Mouse (Mus musculus) liver, adult 2 months (tissue): ENCODE data around the gene Methig1.

ENCODE experiments used
- CTCF ChIP-seq: fragments of 200-500 bp; IDR thresholded peaks from 2 replicates; pipeline ENCODE4 v1.5.1; 2011; ENCODE audit warnings: low read depth, low read length, control low read depth
- POLR2A ChIP-seq: fragments of 200-500 bp; IDR thresholded peaks from 2 replicates; pipeline ENCODE4 v1.6.1; 2011; ENCODE audit warnings: low read length, control low read depth; ENCODE audit not compliant: insufficient read depth; ENCODE audit errors: extremely low read depth

DNA sequence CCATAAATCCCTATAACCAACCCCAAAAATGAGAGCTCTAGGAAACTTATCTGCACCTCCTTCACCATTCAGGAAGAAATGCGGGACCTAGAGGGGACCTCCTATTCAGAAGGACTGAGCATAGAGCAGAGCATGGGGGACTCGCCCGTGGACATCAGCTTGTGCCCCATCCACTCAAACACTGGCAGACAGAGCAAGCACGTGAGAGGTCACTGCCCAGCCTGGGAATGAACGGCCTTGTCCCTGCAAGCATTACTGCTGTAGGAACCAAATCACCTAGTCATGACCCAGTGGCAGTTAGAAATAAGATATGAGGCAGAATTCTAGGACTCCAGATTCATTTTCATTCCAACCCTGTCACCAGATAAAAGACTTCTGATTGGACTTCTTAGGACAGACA, 58.8 kb downstream of the Methig1 start:
- no peak for TF ChIP-seq CTCF
- no peak for TF ChIP-seq POLR2A
